Mouse (Mus musculus): ENCODE results near the gene Ppp1r13l. TPM values are rescaled to one million over a fixed set of nuclear protein-coding genes. Genes with fewer than 3 reads are reported as not detected.
A peak's percentile ranks its signal among the peaks of the same experiment; 100 is the strongest.

Gene Ppp1r13l
- total RNA-seq, 1 experiment from 2014 or later, result 8.3 TPM

GRCm38 (mm10) chr7:19416590-19416989 is 57.0 kb downstream of the Ppp1r13l start:
- DNase-seq, result no peak

GRCm38 (mm10) chr7:19420121-19420520 is 60.6 kb downstream of the Ppp1r13l start:
- no peak for DNase-seq

- DNase-seq, result peak; percentile 95
These were observed 61.5 kb downstream of the Ppp1r13l start for GRCm38 (mm10) chr7:19420821-19421636.

- no peak for DNase-seq
These were observed 63.5 kb downstream of the Ppp1r13l start for GRCm38 (mm10) chr7:19423083-19423482.

- no peak for DNase-seq
These were observed 64.5 kb downstream of the Ppp1r13l start for GRCm38 (mm10) chr7:19424051-19424450.

GRCm38 (mm10) chr7:19426349-19426748 is 66.8 kb downstream of the Ppp1r13l start:
- DNase-seq, result no peak

- no peak for DNase-seq
These were observed 67.3 kb downstream of the Ppp1r13l start for GRCm38 (mm10) chr7:19426888-19427287.

Small RNAs within 50 kb of the gene (microRNA-seq; reads per million reads assigned to microRNA genes)
- 0 reads per million in 2 experiments for gene Mir343

Other genes starting within 250 kb of the Ppp1r13l start
- 0.19 TPM in 1 of 2 replicates, not detected in the other for gene Gm4969, start 241.4 kb upstream of the Ppp1r13l start, total RNA-seq (2021)
- gene Fbxo46, start 239.9 kb upstream of the Ppp1r13l start, total RNA-seq (2021), result 11.2 and 11.9 TPM in 2 replicates
- 13.2 and 15.2 TPM in 2 replicates for gene Qpctl, start 210.5 kb upstream of the Ppp1r13l start, total RNA-seq (2021)
- 79.1 and 87.8 TPM in 2 replicates for gene Snrpd2, start 210.0 kb upstream of the Ppp1r13l start, total RNA-seq (2021)
- gene Gipr, start 193.6 kb upstream of the Ppp1r13l start, total RNA-seq (2021), result 0.71 and 0.93 TPM in 2 replicates
- 36.9 and 46.6 TPM in 2 replicates for gene Eml2, start 183.3 kb upstream of the Ppp1r13l start, total RNA-seq (2021)
- gene Gpr4, start 147.2 kb upstream of the Ppp1r13l start, total RNA-seq (2021), result 9.7 and 12.4 TPM in 2 replicates
- gene Opa3, start 131.4 kb upstream of the Ppp1r13l start, total RNA-seq (2021), result 27.5 and 28.5 TPM in 2 replicates
- gene Vasp, start 87.9 kb upstream of the Ppp1r13l start, total RNA-seq (2021), result 62.0 and 79.0 TPM in 2 replicates
- gene Ppm1n, start 79.7 kb upstream of the Ppp1r13l start, total RNA-seq (2021), result 0.19 TPM in 1 of 2 replicates, not detected in the other
- 6.0 and 7.9 TPM in 2 replicates for gene Rtn2, start 77.1 kb upstream of the Ppp1r13l start, total RNA-seq (2021)
- 2.1 and 22.4 TPM in 2 replicates for gene Fosb, start 49.7 kb upstream of the Ppp1r13l start, total RNA-seq (2021)
- gene Ercc1, start 15.0 kb upstream of the Ppp1r13l start, total RNA-seq (2021), result 37.1 and 46.7 TPM in 2 replicates
- 12.2 and 14.5 TPM in 2 replicates for gene Cd3eap, start 266 bp upstream of the Ppp1r13l start, total RNA-seq (2021)
- gene Ercc2, start 22.3 kb downstream of the Ppp1r13l start, total RNA-seq (2021), result 28.2 and 30.2 TPM in 2 replicates
- gene Klc3, start 44.4 kb downstream of the Ppp1r13l start, total RNA-seq (2021), result 1.3 and 2.7 TPM in 2 replicates
- gene Ckm, start 45.0 kb downstream of the Ppp1r13l start, total RNA-seq (2021), result 0.74 and 0.79 TPM in 2 replicates
- 45.1 and 45.2 TPM in 2 replicates for gene Mark4, start 99.1 kb downstream of the Ppp1r13l start, total RNA-seq (2021)
- gene Exoc3l2, start 103.6 kb downstream of the Ppp1r13l start, total RNA-seq (2021), result 21.8 and 22.0 TPM in 2 replicates
- 6.7 and 8.6 TPM in 2 replicates for gene Bloc1s3, start 148.6 kb downstream of the Ppp1r13l start, total RNA-seq (2021)
- gene Trappc6a, start 148.6 kb downstream of the Ppp1r13l start, total RNA-seq (2021), result 69.4 and 71.2 TPM in 2 replicates
- gene Nkpd1, start 158.1 kb downstream of the Ppp1r13l start, total RNA-seq (2021), result 0.15 and 0.83 TPM in 2 replicates
- gene Ppp1r37, start 203.3 kb downstream of the Ppp1r13l start, total RNA-seq (2021), result 58.8 and 64.2 TPM in 2 replicates
- gene Zfp296, start 217.5 kb downstream of the Ppp1r13l start, total RNA-seq (2021), result 0.44 and 1.1 TPM in 2 replicates
- 59.3 and 65.4 TPM in 2 replicates for gene Gemin7, start 217.8 kb downstream of the Ppp1r13l start, total RNA-seq (2021)
- gene Clasrp, start 244.7 kb downstream of the Ppp1r13l start, total RNA-seq (2021), result 36.9 and 52.2 TPM in 2 replicates

Measured in adrenal gland, postnatal 14 days (tissue).